Mouse (Mus musculus): ENCODE measurements at regions not wholly inside any gene's neighbourhood (a gene's known extent, or its start where the extent isn't known, plus 50 kb on each side); places are given as distances from the start of the nearest gene placed in this dataset.
A peak's percentile ranks its signal among the peaks of the same experiment; 100 is the strongest.

DNA sequence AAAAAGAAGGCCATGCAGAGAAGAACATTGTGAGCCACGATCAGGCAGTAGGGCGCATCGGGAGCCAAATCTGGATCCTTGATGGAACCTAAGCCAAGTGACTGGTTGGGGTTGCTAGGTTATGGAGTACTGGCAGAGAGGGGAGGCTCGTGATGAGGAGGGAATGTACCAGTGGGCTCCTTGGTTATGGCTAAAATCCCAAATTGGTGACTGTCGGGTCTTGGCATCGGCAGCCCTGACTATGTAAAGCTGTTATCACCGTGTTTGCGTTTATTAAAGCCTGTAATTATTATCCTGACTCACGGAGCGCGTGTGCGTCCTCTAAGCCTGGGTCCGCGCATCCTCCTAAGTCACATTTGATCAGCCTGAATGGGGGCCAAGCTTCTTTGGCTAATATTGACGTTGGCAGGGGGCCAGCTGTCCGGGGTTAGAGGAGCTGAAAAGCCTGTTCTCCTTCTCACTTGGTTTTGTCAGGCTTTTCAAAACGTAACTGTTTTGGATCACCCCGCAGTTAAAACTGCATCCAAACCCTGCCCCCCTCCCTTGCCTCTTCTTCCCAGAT lies 388.9 kb upstream of the Dynlrb2 start:
- H3K4me1 ChIP-seq (ENCODE audit: insufficient read depth): peaks cover 5% of the 10 kb centered on the region; the same call in 1 of the 2 replicates
- DNase-seq (peak; percentile 73), ATAC-seq (peak; percentile 83)
- peak overlapping the region; percentile 40 for H3K4me2 ChIP-seq (ENCODE audit: low read depth)
- no peak overlapping the region for H3K27ac ChIP-seq (ENCODE audit: low read depth, low read length)
- no peaks in the 10 kb centered on the region for H3K27me3 ChIP-seq (ENCODE audit: insufficient read depth, low read length)
- H3K4me3 ChIP-seq (ENCODE audit: low read depth, low read length): 0 out of 2 replicates have a peak overlapping the region, but pooled peaks have one; percentile 9
- H3K9me3 ChIP-seq (ENCODE audit: low read length): no peaks in the 10 kb centered on the region
- no peak for TF ChIP-seq CTCF (IDR thresholded peaks at IDR 0.05; ENCODE audit: low read depth)
- no peaks in the 10 kb centered on the region for H3K36me3 ChIP-seq (ENCODE audit: insufficient read depth)
- H3K9ac ChIP-seq: peak overlapping the region; percentile 32; the same call in 1 of the 2 replicates
- 9% methylated on average over 18 of the region's 18 CpGs for WGBS

- DNase-seq: peak; percentile 16
- Histone ChIP-seq H3K27me3 (ENCODE audit: insufficient read depth, low read length) (no peaks in the 10 kb centered on the region), H3K9me3 (ENCODE audit: low read length) (no peaks in the 10 kb centered on the region), H3K27ac (ENCODE audit: low read depth, low read length) (no peak overlapping the region), H3K4me1 (ENCODE audit: insufficient read depth) (peaks cover 5% of the 10 kb centered on the region; the same call in 1 of the 2 replicates), H3K9ac (no peak overlapping the region), H3K4me2 (ENCODE audit: low read depth) (no peak overlapping the region), H3K36me3 (ENCODE audit: insufficient read depth) (no peaks in the 10 kb centered on the region), H3K4me3 (ENCODE audit: low read depth, low read length) (no peak overlapping the region)
- WGBS: 59% methylated on average over 2 of the region's 2 CpGs
- ATAC-seq: no peak
- no peak for TF ChIP-seq CTCF (IDR thresholded peaks at IDR 0.05; ENCODE audit: low read depth)
Observed at GRCm38 (mm10) chr8:116114978-116115377, 389.8 kb upstream of the Dynlrb2 start.

DNA sequence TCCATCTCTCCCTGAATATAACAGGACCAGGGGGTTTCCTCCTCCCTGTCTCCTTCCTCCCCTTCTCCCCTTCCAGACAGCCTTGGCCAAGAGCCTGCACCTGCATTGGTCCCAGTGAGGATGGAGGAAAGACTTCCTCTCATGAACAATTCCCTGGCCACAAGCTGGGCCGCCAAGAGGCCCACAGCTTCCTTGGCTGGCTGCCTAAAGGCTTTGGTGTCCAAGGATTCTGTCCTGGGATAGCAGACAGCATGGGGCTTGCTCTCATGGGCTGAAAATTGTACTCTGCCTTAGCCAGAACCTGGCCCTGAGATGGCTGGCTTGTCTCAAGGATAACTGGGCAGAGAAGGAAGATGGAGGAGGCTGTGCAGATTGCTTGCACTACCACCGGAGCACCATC lies 390.3 kb upstream of the Dynlrb2 start:
- WGBS: 63% methylated on average over 2 of the region's 2 CpGs
- no peaks in the 10 kb centered on the region for H3K36me3 ChIP-seq (ENCODE audit: insufficient read depth)
- no peak overlapping the region for H3K27ac ChIP-seq (ENCODE audit: low read depth, low read length)
- no peaks in the 10 kb centered on the region for H3K9me3 ChIP-seq (ENCODE audit: low read length)
- ATAC-seq (no peak), DNase-seq (peak; percentile 22)
- H3K9ac ChIP-seq: no peak overlapping the region
- H3K4me3 ChIP-seq (ENCODE audit: low read depth, low read length): no peak overlapping the region
- peaks cover 5% of the 10 kb centered on the region; the same call in 1 of the 2 replicates for H3K4me1 ChIP-seq (ENCODE audit: insufficient read depth)
- H3K4me2 ChIP-seq (ENCODE audit: low read depth): no peak overlapping the region
- no peaks in the 10 kb centered on the region for H3K27me3 ChIP-seq (ENCODE audit: insufficient read depth, low read length)
- TF ChIP-seq CTCF (IDR thresholded peaks at IDR 0.05; ENCODE audit: low read depth): no peak

GRCm38 (mm10) chr8:116111168-116111567 lies 393.6 kb upstream of the Dynlrb2 start:
- Histone ChIP-seq H3K27ac (ENCODE audit: low read depth, low read length) (no peak overlapping the region), H3K27me3 (ENCODE audit: insufficient read depth, low read length) (no peaks in the 10 kb centered on the region), H3K9ac (no peak overlapping the region), H3K9me3 (ENCODE audit: low read length) (no peaks in the 10 kb centered on the region), H3K4me3 (ENCODE audit: low read depth, low read length) (no peak overlapping the region), H3K36me3 (ENCODE audit: insufficient read depth) (no peaks in the 10 kb centered on the region), H3K4me1 (ENCODE audit: insufficient read depth) (peaks cover 5% of the 10 kb centered on the region; the same call in 1 of the 2 replicates), H3K4me2 (ENCODE audit: low read depth) (peak overlapping the region; percentile 17; the same call in 1 of the 2 replicates)
- no peak for TF ChIP-seq CTCF (IDR thresholded peaks at IDR 0.05; ENCODE audit: low read depth)
- DNase-seq: peak; percentile 55
- 33% methylated on average over 12 of the region's 12 CpGs for WGBS
- ATAC-seq: peak; percentile 76

DNA sequence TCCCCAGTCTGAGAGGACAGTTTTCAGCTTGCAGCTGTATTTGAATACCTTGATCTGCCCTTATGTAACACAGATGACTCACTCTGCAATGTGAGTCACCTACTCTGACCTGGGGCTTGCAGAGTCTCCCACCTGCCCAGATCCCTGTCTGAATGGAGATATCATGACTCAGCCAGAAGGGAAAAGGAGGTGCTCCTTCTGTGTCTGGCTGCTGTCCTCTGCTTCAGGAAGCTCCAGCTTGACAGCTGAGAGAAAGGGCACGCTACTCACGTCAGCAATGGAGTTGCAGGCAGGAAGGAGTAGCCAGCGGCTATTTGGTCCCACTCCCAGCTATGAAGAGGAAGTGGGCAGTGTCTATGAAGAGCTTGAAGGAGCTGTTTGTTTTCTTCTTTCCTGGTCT lies 389.1 kb upstream of the Maf start:
- ATAC-seq: no peak
- no peaks in the 10 kb centered on the region for H3K4me1 ChIP-seq (ENCODE audit: insufficient read depth)
- no peak for TF ChIP-seq CTCF (IDR thresholded peaks at IDR 0.05; ENCODE audit: low read depth)
- no peak overlapping the region for H3K4me2 ChIP-seq (ENCODE audit: low read depth)
- 75% methylated on average over 3 of the region's 3 CpGs for WGBS
- no peak overlapping the region for H3K9ac ChIP-seq
- H3K9me3 ChIP-seq (ENCODE audit: low read length): no peaks in the 10 kb centered on the region
- no peaks in the 10 kb centered on the region for H3K36me3 ChIP-seq (ENCODE audit: insufficient read depth)
- H3K27me3 ChIP-seq (ENCODE audit: insufficient read depth, low read length): no peaks in the 10 kb centered on the region
- H3K4me3 ChIP-seq (ENCODE audit: low read depth, low read length): no peak overlapping the region
- no peak overlapping the region for H3K27ac ChIP-seq (ENCODE audit: low read depth, low read length)
- no peak for DNase-seq

GRCm38 (mm10) chr8:116083156-116083555 lies 375.6 kb upstream of the Maf start:
- Histone ChIP-seq H3K27me3 (ENCODE audit: insufficient read depth, low read length) (no peaks in the 10 kb centered on the region), H3K27ac (ENCODE audit: low read depth, low read length) (no peak overlapping the region), H3K4me1 (ENCODE audit: insufficient read depth) (no peaks in the 10 kb centered on the region), H3K4me3 (ENCODE audit: low read depth, low read length) (no peak overlapping the region), H3K4me2 (ENCODE audit: low read depth) (no peak overlapping the region), H3K36me3 (ENCODE audit: insufficient read depth) (no peaks in the 10 kb centered on the region), H3K9ac (no peak overlapping the region), H3K9me3 (ENCODE audit: low read length) (no peaks in the 10 kb centered on the region)
- TF ChIP-seq CTCF (IDR thresholded peaks at IDR 0.05; ENCODE audit: low read depth): no peak
- 95% methylated on average over 2 of the region's 2 CpGs for WGBS
- DNase-seq (no peak), ATAC-seq (no peak)

- no peak for ATAC-seq
- Histone ChIP-seq H3K36me3 (ENCODE audit: insufficient read depth) (no peaks in the 10 kb centered on the region), H3K4me1 (ENCODE audit: insufficient read depth) (no peaks in the 10 kb centered on the region), H3K27ac (ENCODE audit: low read depth, low read length) (no peak overlapping the region), H3K9ac (no peak overlapping the region), H3K4me3 (ENCODE audit: low read depth, low read length) (no peak overlapping the region), H3K4me2 (ENCODE audit: low read depth) (no peak overlapping the region), H3K9me3 (ENCODE audit: low read length) (no peaks in the 10 kb centered on the region), H3K27me3 (ENCODE audit: insufficient read depth, low read length) (no peaks in the 10 kb centered on the region)
- no peak for TF ChIP-seq CTCF (IDR thresholded peaks at IDR 0.05; ENCODE audit: low read depth)
- 78% methylated on average over 5 of the region's 5 CpGs for WGBS
- no peak for DNase-seq
Observed at GRCm38 (mm10) chr8:116078849-116079407, 371.3 kb upstream of the Maf start.

All from forebrain, postnatal 0 days (tissue).